Mouse (Mus musculus): ENCODE measurements at regions not wholly inside any gene's neighbourhood (a gene's known extent, or its start where the extent isn't known, plus 50 kb on each side); places are given as distances from the start of the nearest gene placed in this dataset.

DNA sequence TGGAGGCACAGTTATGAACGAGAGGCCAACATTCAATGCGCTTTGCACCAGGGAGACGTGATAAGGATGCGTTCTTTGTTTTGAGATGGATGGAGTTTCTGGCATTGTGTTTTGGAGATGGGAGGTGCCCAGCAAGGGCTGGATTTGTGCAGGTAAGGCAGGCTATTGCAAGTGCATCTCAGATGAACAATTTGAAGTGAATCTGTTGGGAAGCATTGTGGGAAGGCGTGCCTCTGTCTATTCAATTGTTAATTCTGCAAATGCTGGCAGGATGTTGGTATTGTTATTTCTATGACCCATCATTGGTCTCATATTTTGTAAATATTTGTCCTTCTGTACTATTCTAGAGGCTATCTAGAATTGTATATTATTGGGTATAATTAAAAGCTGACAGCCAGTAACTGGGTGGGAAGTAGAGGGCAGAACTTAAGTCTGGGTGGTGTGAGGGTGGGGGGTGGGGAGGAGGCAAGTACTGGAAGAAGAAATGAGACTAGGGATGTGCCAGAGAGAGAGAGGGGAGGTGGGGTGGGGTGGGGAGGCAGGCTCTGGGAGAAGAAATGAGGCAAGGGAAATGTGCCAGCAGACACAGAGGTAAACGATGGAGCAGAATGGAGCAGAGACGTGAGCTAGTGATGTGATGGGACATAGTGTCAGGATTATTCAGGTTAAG, 188.9 kb downstream of the Kcnrg start:
- in situ Hi-C loops (cut with MboI; ENCODE audit: low pct_unique_long_range_greater_than_20kb in 1 of 2, low sequenced_read_pairs in 2 of 2, unreplicated experiment in 1 of 2) = no loop called here

DNA sequence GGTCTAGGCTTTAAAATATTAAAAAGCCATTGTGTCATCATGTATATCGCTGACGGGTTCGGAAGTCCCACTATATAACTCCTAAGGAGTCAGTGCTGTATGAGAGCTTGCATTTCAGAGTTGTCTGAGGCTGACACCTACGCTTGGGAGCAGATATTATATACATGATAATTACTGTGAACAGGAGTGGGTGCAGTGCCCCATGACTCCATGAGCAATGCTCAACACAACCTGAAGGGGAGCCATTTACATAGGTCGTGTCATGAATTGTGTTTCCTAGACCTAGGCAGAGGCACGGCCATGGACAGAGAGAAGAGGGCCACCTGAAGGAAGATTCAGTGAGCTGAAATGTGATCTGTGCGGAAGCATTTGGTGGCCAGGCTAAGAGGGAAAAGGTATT, 189.4 kb downstream of the Kcnrg start:
- in situ Hi-C loops (cut with MboI; ENCODE audit: low pct_unique_long_range_greater_than_20kb in 1 of 2, low sequenced_read_pairs in 2 of 2, unreplicated experiment in 1 of 2) = no loop called here

DNA sequence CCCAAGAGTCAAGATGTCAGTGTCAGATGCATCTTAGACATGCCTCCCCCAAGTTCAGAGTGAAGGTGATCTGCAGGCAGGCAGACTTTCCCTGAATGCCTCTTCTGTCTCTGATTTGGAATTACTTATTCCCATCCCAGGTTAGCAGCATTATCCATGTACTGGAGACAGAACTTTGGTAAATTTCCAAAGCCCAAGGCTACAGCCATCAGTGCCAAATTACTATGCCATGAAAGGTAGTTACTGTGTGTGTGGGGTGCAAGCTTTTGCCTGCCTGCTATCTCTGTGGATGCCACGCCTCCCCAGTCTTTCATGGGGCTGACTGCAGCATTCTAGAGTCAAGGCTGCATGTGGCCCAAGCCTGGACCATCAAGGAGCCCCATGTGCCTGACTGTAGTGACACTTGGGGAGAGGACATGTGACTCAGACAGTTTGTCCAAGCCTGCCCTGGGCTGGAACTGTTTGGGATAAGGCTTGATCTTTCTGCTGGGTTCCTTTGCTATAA, 196.2 kb downstream of the Kcnrg start:
- in situ Hi-C loops (cut with MboI; ENCODE audit: low pct_unique_long_range_greater_than_20kb in 1 of 2, low sequenced_read_pairs in 2 of 2, unreplicated experiment in 1 of 2) = no loop called here

DNA sequence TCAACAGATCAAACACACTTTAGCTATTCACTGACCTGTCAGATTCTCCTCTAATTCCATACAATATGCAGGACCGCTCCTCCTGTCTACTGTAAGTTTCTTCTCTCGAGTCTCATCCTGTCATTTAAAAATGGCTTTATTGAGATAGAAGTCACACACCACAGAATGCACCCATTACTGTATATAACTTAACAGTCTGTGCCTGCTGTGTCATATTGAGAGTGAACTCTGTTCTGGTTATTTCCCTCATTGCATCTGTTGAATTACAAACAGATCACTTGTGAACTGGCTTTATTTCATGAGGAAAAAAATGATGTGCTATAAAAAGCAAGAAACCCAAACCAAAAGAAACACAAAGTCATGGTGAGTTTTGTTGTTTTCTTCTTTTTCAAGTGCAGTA, 198.2 kb downstream of the Kcnrg start:
- in situ Hi-C loops (cut with MboI; ENCODE audit: low pct_unique_long_range_greater_than_20kb in 1 of 2, low sequenced_read_pairs in 2 of 2, unreplicated experiment in 1 of 2) = no loop called here

DNA sequence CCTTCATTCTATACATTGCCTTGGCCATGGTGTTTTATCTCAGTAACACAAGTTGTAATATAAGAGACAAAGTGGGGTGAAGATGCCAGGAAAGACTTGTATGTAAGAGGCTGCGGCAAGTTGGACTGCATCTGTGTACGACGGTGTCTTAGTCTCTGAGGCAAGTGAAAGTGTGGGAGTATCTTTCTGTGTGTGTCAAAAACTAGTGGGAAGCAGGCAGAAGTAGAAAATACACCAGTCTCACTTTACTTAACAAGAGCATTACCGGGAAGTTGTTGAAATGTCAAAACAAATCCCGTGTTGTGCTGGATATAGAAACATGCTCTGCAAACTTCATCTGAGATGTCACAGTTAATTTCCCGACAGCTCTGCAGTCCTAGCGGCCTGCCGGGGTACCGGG, 200.9 kb downstream of the Kcnrg start:
- in situ Hi-C loops (cut with MboI; ENCODE audit: low pct_unique_long_range_greater_than_20kb in 1 of 2, low sequenced_read_pairs in 2 of 2, unreplicated experiment in 1 of 2) = no loop called here

DNA sequence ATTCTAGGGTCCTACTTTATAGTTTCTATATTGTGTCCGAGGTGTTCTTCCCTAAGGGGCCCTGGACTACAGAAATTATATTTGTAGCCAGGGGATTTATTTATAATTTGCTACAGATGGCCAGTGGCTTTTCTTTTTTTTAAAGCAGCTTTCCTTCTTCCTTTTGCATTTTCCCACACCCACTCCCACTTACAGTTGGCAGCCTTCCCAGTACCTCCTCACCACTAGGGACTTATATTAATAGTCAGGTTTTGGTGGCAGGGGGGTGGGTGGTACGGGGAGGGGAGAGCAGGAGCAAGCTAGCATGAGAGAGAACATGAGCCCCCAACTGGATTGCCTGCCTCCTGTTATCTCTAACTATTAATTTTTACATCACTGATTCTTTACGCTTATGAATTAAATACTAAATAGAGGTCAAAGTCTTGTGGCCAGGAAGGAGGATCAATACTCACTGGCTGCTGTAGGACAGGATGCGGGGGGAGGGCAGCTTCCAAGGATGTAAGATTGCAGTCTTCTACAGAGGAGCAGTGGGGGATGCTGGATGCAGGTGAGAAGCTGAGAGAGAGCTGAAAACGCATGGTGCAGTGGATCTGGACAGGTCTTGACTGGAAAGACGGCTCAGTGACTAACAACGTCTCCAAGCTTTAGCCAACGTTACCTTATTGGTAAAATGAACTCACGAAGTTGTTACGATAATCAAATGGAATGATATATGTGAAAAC, 202.6 kb downstream of the Kcnrg start:
- in situ Hi-C loops (cut with MboI; ENCODE audit: low pct_unique_long_range_greater_than_20kb in 1 of 2, low sequenced_read_pairs in 2 of 2, unreplicated experiment in 1 of 2) = no loop called here

DNA sequence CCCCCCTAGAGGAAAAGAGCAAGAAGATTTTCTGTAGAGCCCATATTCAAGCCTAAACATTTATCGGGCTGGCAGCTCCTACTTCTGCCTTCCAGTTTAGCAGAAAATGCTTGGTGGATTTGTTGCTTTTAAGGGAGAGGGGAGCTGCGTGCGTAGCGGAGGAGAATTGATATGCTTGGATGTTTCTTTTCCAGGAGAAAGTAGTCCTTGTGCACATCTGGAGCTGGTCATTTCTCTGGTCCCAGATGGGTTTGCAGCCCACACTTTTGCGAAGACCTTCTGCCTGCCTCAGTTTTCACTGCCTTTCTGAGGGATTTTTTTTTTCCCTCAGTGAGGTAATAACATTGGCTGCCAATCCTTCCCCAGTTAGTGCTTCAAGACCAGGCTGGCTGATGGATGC, 203.6 kb downstream of the Kcnrg start:
- in situ Hi-C loops (cut with MboI; ENCODE audit: low pct_unique_long_range_greater_than_20kb in 1 of 2, low sequenced_read_pairs in 2 of 2, unreplicated experiment in 1 of 2) = no loop called here

DNA sequence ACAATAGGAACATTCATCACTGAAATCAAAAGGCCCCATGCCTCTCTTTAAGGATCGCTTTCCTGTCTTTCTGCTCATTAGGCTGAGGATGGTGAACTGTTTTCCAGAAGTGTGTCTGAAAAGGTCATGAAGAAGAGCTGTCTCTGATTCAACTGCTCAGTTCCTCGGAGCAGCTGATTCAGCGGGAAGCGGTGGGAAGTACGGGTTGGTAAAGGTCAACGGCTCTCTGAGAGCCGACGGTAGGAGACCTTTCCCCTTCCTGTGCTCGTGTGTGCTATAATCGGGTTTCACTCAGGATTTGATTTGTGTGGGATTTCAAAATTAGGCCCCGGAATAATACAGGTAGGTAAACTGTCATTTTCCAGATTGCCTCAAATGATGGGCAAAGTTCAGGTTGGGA, 210.5 kb downstream of the Kcnrg start:
- in situ Hi-C loops (cut with MboI; ENCODE audit: low pct_unique_long_range_greater_than_20kb in 1 of 2, low sequenced_read_pairs in 2 of 2, unreplicated experiment in 1 of 2) = no loop called here

DNA sequence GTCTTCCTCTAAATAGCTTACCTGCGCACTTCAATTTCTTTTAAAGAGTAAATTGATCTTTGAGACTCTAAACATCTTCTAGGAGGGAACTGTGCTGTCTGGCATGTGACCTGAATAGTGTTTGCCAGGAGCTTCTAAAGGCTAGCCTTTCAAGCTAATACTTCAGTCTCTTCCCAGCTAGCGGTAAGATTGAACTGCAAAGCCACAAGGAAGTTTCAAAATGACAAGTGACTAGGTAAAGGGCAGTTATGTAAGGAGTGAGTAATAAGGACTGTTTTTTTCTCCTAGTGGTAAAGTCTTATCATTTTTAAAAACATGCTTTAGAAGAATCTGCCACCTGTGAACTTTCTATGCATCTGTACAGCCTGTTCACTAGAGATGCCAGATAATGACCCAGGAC, 211.1 kb downstream of the Kcnrg start:
- in situ Hi-C loops (cut with MboI; ENCODE audit: low pct_unique_long_range_greater_than_20kb in 1 of 2, low sequenced_read_pairs in 2 of 2, unreplicated experiment in 1 of 2) = no loop called here

DNA sequence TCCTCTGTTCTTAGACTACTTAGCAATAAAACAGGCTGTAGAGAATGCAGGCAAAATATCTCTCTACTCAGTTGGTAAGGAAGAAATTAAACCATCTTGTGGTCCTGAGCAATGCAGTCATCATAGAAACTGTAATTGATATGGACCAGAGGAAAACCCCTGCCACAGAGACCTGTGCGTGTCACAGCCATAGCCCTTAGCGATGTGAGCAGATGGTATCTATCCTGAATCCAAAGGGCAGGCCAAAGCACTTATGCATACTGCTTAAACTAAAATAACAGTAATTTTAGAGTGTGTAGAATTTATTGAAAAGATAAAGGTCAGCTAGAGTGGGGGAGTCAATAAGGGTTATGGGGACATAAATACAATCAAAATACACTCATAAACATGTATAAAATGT, 212.0 kb downstream of the Kcnrg start:
- in situ Hi-C loops (cut with MboI; ENCODE audit: low pct_unique_long_range_greater_than_20kb in 1 of 2, low sequenced_read_pairs in 2 of 2, unreplicated experiment in 1 of 2) = no loop called here

DNA sequence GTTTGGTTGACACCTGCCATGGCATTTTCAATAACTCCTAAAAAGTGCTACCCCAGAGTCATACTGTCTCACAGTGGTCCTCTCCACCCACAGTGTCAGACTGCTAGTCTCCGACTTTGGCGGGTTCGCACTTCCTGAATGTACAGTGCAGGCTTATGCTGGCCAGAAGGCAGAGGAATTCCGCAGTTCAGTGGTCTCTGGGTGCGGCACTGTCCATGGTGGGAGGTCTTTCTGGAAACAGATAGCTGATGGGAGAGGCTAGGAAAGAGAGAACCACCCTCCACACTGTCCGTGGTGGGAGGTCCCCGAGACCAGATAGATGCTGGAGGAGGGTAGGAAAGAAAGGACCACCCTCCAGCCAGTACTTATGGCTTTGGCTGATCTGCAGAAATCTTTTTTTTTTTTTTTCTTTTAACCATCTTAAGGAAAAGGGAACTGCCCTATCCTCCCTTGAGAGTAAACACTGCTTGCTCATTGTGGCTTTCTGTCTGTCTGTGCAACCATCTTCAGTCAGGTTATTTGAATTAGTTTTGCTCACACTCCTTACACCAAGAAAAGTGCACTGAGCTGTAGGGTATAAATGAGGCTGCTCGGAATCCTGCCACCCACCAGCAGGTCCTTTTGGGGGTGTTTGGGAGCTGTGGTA, 227.2 kb downstream of the Kcnrg start:
- in situ Hi-C loops (cut with MboI; ENCODE audit: low pct_unique_long_range_greater_than_20kb in 1 of 2, low sequenced_read_pairs in 2 of 2, unreplicated experiment in 1 of 2) = no loop called here

DNA sequence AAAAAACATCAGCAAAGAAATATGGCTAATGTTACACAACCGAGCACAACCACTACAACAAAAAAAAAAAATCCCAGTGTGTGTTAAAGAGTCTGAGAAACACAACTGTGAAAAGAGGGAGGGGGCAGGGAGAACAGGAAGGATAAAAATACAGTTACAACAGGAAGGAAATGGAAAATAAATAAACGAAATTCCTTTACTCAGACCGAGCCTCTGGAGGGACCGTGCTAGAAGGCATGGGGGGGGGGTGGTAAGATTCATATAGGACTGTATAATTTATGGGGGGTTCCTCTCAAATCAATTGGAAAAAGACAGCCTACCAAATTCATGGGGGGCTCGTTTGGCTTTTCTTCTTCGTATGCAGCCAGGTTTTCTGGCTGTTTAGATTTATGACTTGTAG, 228.5 kb downstream of the Kcnrg start:
- in situ Hi-C loops (cut with MboI; ENCODE audit: low pct_unique_long_range_greater_than_20kb in 1 of 2, low sequenced_read_pairs in 2 of 2, unreplicated experiment in 1 of 2) = no loop called here

DNA sequence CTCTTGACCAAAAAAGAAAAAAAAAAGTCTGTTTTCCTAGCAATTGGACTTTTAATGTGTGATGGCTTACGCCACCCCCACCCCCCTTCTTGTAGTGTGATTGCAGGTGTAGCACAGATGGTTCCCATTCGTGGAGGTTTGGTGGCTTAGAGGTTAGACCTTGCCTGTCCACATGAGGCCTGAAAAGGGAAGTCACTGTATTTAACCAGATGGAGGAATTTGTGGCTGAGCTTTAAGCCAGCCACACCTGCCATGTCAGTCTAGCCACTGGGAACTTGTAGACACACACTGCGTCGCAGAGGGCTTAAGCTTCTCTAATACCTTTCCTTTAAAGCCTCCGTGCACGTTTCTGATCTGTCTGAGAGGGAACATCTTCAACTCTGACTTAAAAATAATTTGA, 229.0 kb downstream of the Kcnrg start:
- in situ Hi-C loops (cut with MboI; ENCODE audit: low pct_unique_long_range_greater_than_20kb in 1 of 2, low sequenced_read_pairs in 2 of 2, unreplicated experiment in 1 of 2) = no loop called here

DNA sequence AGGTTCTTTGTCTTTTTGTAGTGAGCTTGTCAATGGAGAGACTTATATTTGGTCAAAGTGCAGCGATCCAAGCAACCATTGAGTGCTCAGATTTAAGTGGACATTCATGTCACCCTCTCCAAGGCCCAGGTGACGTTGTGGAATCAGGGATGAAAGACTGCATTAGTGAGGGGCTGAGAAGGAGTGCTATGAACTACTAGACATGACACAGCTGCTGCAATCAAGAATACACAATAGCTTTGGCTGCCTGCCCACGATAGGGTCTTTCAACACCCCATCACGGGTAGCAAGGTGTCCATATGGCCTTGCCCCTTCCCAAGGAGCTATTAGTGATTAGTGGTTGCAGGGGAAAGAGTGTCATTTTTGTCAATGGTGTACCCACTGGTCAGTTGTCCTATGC, 229.7 kb downstream of the Kcnrg start:
- in situ Hi-C loops (cut with MboI; ENCODE audit: low pct_unique_long_range_greater_than_20kb in 1 of 2, low sequenced_read_pairs in 2 of 2, unreplicated experiment in 1 of 2) = no loop called here

DNA sequence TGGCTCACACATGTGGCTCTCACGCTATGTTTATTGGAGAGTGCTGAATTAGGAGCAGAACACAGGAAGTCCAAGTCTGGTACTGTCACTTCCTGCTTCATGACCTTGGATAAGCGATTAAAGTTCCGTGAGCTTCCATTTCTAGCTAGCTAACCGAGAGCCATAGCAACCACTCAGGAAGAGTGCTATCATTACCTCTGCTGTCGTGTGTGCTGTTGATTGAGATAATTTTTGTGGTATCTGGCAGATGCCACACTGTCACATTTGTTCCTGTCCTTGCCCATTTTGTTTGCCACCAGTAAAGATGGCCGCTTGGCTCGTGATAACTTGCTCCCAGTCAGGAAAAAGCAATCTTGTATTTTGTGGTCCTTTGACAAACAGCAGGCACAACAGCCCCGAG, 230.6 kb downstream of the Kcnrg start:
- in situ Hi-C loops (cut with MboI; ENCODE audit: low pct_unique_long_range_greater_than_20kb in 1 of 2, low sequenced_read_pairs in 2 of 2, unreplicated experiment in 1 of 2) = no loop called here

DNA sequence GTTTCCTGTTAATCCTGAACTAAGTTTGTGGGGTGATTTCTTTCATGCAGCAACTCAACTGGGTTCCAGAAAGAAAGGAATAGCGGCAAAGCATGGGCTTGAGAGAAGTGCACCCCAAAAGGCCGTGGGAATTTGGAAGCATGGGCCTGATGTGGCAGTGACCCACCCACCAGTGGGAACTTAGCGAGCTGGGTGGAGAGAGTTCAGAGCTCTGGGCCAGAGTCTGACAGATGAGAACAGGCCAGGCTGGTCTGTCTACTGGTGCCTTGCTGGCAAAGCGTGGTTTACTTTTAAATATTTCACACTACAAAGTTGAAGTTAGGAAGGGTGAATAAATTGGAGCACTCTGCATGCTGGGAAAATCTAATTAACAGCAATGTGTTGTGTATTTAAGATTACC, 235.2 kb downstream of the Kcnrg start:
- in situ Hi-C loops (cut with MboI; ENCODE audit: low pct_unique_long_range_greater_than_20kb in 1 of 2, low sequenced_read_pairs in 2 of 2, unreplicated experiment in 1 of 2) = no loop called here

DNA sequence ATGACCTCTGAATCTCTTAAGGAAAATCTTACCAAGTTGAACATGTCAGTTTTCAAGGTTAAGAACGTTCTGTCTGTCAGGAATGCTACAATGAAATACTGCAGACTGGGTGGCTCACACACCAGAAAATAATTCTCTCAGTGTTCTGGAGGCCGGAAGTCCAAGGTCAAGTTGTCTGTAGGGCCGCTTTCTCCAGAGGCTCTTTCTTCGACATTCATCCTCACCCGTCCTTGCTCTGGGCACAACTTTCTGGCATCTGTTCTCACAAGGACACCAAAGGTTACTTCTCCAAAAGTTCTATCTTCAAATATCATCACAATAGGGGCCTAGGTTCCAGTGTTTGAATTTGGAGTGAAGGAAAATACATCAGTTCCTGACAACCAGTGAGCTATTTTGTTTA, 239.2 kb downstream of the Kcnrg start:
- in situ Hi-C loops (cut with MboI; ENCODE audit: low pct_unique_long_range_greater_than_20kb in 1 of 2, low sequenced_read_pairs in 2 of 2, unreplicated experiment in 1 of 2) = no loop called here

DNA sequence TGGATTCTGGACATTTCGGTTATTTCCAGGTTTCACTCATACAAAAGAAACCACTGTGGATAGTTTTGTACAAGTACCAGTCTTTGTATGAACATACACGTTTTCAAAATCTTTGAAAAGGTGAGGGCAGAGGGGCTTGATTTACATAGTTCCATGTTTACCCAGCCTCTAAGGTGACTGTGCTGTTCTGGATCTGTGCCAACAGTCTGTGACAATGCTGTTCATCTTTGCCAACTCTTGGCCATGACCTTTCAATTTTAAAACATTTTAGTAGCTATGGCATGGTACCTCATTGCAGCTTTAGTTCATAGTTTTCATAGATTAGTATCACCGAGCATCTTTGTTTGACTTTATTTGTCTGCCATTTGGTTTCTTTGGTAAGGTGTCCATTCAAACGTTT, 243.0 kb downstream of the Kcnrg start:
- in situ Hi-C loops (cut with MboI; ENCODE audit: low pct_unique_long_range_greater_than_20kb in 1 of 2, low sequenced_read_pairs in 2 of 2, unreplicated experiment in 1 of 2) = no loop called here

DNA sequence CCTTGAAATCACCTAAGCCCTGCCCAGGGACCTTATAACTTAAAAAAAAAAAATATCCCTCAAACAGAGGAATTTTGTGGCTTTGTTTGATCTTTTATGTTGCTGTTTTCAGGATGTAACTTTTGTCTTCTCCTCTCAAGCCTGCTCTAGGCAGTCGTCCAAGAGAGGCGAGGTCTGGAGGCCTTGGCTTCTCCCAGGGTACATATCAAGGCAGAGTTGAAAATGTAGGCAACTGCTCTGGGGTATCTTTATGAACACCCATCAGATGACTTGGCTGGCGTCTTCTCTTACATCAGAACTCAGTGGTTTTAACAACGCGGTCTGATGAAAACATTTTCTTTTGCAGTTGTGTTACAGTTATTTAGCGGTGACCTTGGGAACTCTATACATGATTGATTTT, 250.4 kb downstream of the Kcnrg start:
- in situ Hi-C loops (cut with MboI; ENCODE audit: low pct_unique_long_range_greater_than_20kb in 1 of 2, low sequenced_read_pairs in 2 of 2, unreplicated experiment in 1 of 2) = no loop called here

DNA sequence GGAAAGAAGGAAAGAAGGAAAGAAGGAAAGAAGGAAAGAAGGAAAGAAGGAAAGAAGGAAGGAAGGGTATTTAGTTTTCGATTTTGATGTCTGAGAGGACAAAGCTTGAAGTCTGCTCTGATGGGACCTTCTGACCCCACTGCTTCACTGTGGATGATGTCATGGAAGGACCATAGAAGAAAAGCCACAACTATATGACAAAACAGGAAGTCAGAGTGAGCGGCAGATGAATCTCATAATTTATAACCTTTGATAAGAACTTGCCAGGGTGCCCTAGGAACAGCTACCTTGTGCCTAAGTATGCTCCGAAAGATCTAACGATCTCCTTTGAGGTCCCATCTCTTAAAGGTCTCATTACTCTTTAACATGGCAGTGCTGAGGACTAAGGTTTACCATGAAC, 253.4 kb downstream of the Kcnrg start:
- in situ Hi-C loops (cut with MboI; ENCODE audit: low pct_unique_long_range_greater_than_20kb in 1 of 2, low sequenced_read_pairs in 2 of 2, unreplicated experiment in 1 of 2) = no loop called here
